Comparison of ENCODE assay signal across 8 mouse cellular contexts in the genomic region with DNA sequence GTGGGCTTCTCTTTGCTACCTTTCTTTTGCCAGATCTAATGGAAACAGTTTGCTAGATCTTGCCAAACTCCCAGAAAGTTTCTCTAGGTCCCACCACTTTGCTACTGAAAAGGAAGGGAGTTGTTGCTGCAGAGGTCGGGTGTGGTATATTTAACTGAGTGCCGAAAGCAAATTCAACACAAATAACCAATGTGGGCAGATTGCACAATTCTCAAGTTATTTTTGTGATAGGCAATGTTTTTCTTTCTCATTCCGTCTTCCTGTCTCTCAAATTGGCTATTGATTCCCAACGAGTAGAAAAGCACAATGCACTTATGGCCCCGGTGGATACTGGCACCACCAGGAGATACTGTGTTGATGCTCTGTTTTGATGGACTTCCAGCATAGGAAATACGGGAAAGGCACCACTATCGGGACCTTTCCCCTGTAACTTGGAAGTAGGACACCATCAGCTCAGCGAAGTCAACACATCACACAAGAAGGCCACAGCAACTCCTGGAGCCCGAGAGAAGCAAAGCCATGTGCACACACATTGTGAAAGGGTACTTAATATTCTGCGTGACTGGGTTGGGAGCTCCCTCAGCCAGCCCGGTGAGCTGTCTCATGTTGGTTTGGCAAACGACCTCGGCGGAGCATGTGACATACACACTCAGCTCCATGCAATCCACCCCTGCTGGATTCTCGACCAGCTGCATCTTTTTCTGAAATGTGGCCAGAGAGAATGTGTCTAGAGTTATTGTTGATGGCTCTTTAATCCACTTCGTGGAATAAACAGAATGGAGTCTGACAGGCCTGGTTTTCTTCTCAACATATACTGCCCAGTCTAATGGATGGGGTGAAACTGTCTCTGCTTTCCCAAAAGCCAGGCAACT. TPM values are rescaled to one million over a fixed set of nuclear protein-coding genes. Genes with fewer than 3 reads are reported as not detected.
A peak's percentile ranks its signal among the peaks of the same experiment; 100 is the strongest.
DNase-seq lines count a peak whose midpoint lies in the region; ATAC-seq and TF ChIP-seq lines count a peak whose summit lies in the region.

No protein-coding gene starts in this region.

- ATAC-seq in frontal cortex, adult (ENCODE audit: low TSS enrichment), result peak; percentile 18; the same call in 1 of the 2 replicates
- ATAC-seq in hindbrain, postnatal 0 days, result peak; percentile 89
- peak; percentile 90 for ATAC-seq in lung, embryonic 14.5 days (ENCODE audit: insufficient read depth)
- no peak for ATAC-seq in CD4-positive, CD25-positive, alpha-beta regulatory T cell, adult 4 months

- TF ChIP-seq POLR2A in olfactory bulb, adult 2 months (IDR thresholded peaks at IDR 0.05; ENCODE audit: insufficient read depth, low read depth, low read length), result no peak

- peaks cover 5% of the 10 kb centered on the region; the same call in 1 of the 2 replicates for H3K4me1 ChIP-seq in hindbrain, postnatal 0 days (ENCODE audit: insufficient read depth, low read length)
- H3K4me1 ChIP-seq in lung, embryonic 14.5 days (ENCODE audit: insufficient read depth), result peaks cover 19% of the 10 kb centered on the region
- peaks cover 15% of the 10 kb centered on the region for H3K4me1 ChIP-seq in olfactory bulb, adult 2 months (ENCODE audit: control insufficient read depth, insufficient read depth, low read length)

- H3K9ac ChIP-seq in hindbrain, postnatal 0 days (replicated peaks; ENCODE audit: low read length), result 0 out of 2 replicates have a peak overlapping the region, but pooled peaks have one; percentile 3
- no peak overlapping the region for H3K9ac ChIP-seq in lung, embryonic 14.5 days

- H3K9me3 ChIP-seq in hindbrain, postnatal 0 days (ENCODE audit: low read length), result no peaks in the 10 kb centered on the region
- H3K9me3 ChIP-seq in lung, embryonic 14.5 days (ENCODE audit: low read depth, low read length), result no peaks in the 10 kb centered on the region

- H3K27ac ChIP-seq in hindbrain, postnatal 0 days, result peak overlapping the region; percentile 64
- peak overlapping the region; percentile 86 for H3K27ac ChIP-seq in lung, embryonic 14.5 days (ENCODE audit: low read depth)
- 0 out of 2 replicates have a peak overlapping the region, but pooled peaks have one; percentile 74 for H3K27ac ChIP-seq in olfactory bulb, adult 2 months (ENCODE audit: insufficient read depth, low read depth, low read length)

- H3K36me3 ChIP-seq in hindbrain, postnatal 0 days (ENCODE audit: insufficient read depth, low read length), result no peaks in the 10 kb centered on the region
- H3K36me3 ChIP-seq in lung, embryonic 14.5 days (ENCODE audit: insufficient read depth), result no peaks in the 10 kb centered on the region

- no peaks in the 10 kb centered on the region for H3K27me3 ChIP-seq in hindbrain, postnatal 0 days (ENCODE audit: insufficient read depth, low read length)
- no peaks in the 10 kb centered on the region for H3K27me3 ChIP-seq in lung, embryonic 14.5 days (ENCODE audit: insufficient read depth, low read length)

- WGBS in hindbrain, postnatal 0 days, result 40% methylated on average over 16 of the region's 16 CpGs
- 38% methylated on average over 16 of the region's 16 CpGs for WGBS in lung, embryonic 14.5 days
- WGBS in olfactory bulb, adult 2 months, result 41% methylated on average over 16 of the region's 16 CpGs

- TF ChIP-seq CTCF in hindbrain, postnatal 0 days (IDR thresholded peaks at IDR 0.05; ENCODE audit: low read depth), result no peak
- TF ChIP-seq CTCF in lung, embryonic 14.5 days (IDR thresholded peaks at IDR 0.05; ENCODE audit: low read depth), result no peak
- no peak for TF ChIP-seq CTCF in olfactory bulb, adult 2 months (IDR thresholded peaks at IDR 0.05; ENCODE audit: insufficient read depth, low read depth, low read length)

- no peak for DNase-seq in frontal cortex, postnatal 14 days (ENCODE audit: low spot score in 2 of 2)
- DNase-seq in adrenal gland, adult 8-10 months, result peak; percentile 27
- DNase-seq in gastrocnemius, postnatal 25 days, result peak; percentile 43
- DNase-seq in hindbrain, postnatal 0 days (ENCODE audit: low spot score), result peak; percentile 78
- peak; percentile 89 for DNase-seq in lung, embryonic 14.5 days

- no peak overlapping the region for H3K4me2 ChIP-seq in hindbrain, postnatal 0 days (ENCODE audit: low read depth, low read length)
- peak overlapping the region; percentile 1 for H3K4me2 ChIP-seq in lung, embryonic 14.5 days

- H3K4me3 ChIP-seq in hindbrain, postnatal 0 days (ENCODE audit: low read length), result no peak overlapping the region
- no peak overlapping the region for H3K4me3 ChIP-seq in lung, embryonic 14.5 days (ENCODE audit: low read depth, low read length)
- H3K4me3 ChIP-seq in olfactory bulb, adult 2 months (ENCODE audit: insufficient read depth, low read depth, low read length), result no peak overlapping the region

RNA-seq across cellular contexts. Expression of a gene that starts 35.3 kb away (rescaled TPM):
- total RNA-seq in adrenal gland, adult 8-10 months (2022), result 10 to 100 TPM; 28.4 to 44.0 (median 34.8) TPM
- total RNA-seq in gastrocnemius, postnatal 25 days (2021), result 10 to 100 TPM; 26.5 to 28.7 TPM
- total RNA-seq in hindbrain, postnatal 0 days (2014; rRNA removed), result 9.3 and 12.4 TPM in 2 replicates
- polyA plus RNA-seq in hindbrain, postnatal 0 days (2015; fragmentation: Nextera tagmentation; extraction: Ambion mirVana), result 8.0 and 8.4 TPM in 2 replicates
- 17.3 and 18.9 TPM in 2 replicates for polyA plus RNA-seq in lung, embryonic 14.5 days (2014; fragmentation: Nextera tagmentation; extraction: Ambion mirVana)
- polyA plus RNA-seq in olfactory bulb, adult 2 months (2012; ENCODE audit: insufficient read depth, insufficient read length, low replicate concordance, missing spikeins), result not detected in 2 replicates
- 10 to 100 TPM; 15.1 to 17.6 TPM for polyA plus RNA-seq in CD4-positive, CD25-positive, alpha-beta regulatory T cell, adult 4 months (2017; shearing (Covaris generic))

RNA-seq across cellular contexts. Expression of a gene that starts 43.6 kb away (rescaled TPM):
- total RNA-seq in adrenal gland, adult 8-10 months (2022), result 10 to 100 TPM; 55.1 to 70.8 (median 61.1) TPM
- 10 to 100 TPM; 34.0 to 38.1 TPM for total RNA-seq in gastrocnemius, postnatal 25 days (2021)
- 52.7 and 67.1 TPM in 2 replicates for total RNA-seq in hindbrain, postnatal 0 days (2014; rRNA removed)
- polyA plus RNA-seq in hindbrain, postnatal 0 days (2015; fragmentation: Nextera tagmentation; extraction: Ambion mirVana), result 9.6 and 11.0 TPM in 2 replicates
- 11.9 and 14.5 TPM in 2 replicates for polyA plus RNA-seq in lung, embryonic 14.5 days (2014; fragmentation: Nextera tagmentation; extraction: Ambion mirVana)
- 568 TPM in 1 of 2 replicates, not detected in the other for polyA plus RNA-seq in olfactory bulb, adult 2 months (2012; ENCODE audit: insufficient read depth, insufficient read length, low replicate concordance, missing spikeins)
- polyA plus RNA-seq in CD4-positive, CD25-positive, alpha-beta regulatory T cell, adult 4 months (2017; shearing (Covaris generic)), result 10 to 100 TPM; 28.3 to 45.2 TPM

Comparison
In these comparisons a context has a peak if more than half of its experiments do, and no peak if none do; other contexts are left out.
1. DNase-seq: peak in adrenal gland, adult 8-10 months (single experiment), gastrocnemius, postnatal 25 days (single experiment), hindbrain, postnatal 0 days (single experiment) and lung, embryonic 14.5 days (single experiment); none in frontal cortex, postnatal 14 days (0 of 2).
2. Peak in every context shown above with its lines, with median percentiles within 50 percentile points of each other: H3K27ac ChIP-seq.